Mouse (Mus musculus) right cerebral cortex, adult 18-20 months (tissue): ENCODE results near the gene Ankrd12.
"Not testable (repeated sequence)": the region's sequence is repeated elsewhere in the genome, so short reads cannot be mapped to it uniquely, and the experiment has no call there.

Experiments used
- DNase-seq: peaks from one replicate; pipeline ENCODE4 v3.0.0; 2022; ENCODE audit warnings: mixed read lengths

The Ankrd12 gene

GRCm38 (mm10) chr17:66077437-66077850 is 555 bp upstream of the Ankrd12 start:
- DNase-seq, result no peak

GRCm38 (mm10) chr17:66076174-66076927 is 538 bp downstream of the Ankrd12 start:
- peak; percentile 62 for DNase-seq

GRCm38 (mm10) chr17:66075827-66076173 is 1.1 kb downstream of the Ankrd12 start:
- peak; percentile 18 for DNase-seq

GRCm38 (mm10) chr17:66073971-66074370 is 2.9 kb downstream of the Ankrd12 start:
- no peak for DNase-seq

- DNase-seq, result not testable (repeated sequence)
These were observed 7.9 kb downstream of the Ankrd12 start for GRCm38 (mm10) chr17:66069036-66069435.

GRCm38 (mm10) chr17:66065115-66065514 is 11.8 kb downstream of the Ankrd12 start:
- no peak for DNase-seq

GRCm38 (mm10) chr17:66061241-66061938 is 15.5 kb downstream of the Ankrd12 start:
- no peak for DNase-seq

- DNase-seq, result no peak
These were observed 18.7 kb downstream of the Ankrd12 start for GRCm38 (mm10) chr17:66058160-66058559.

- no peak for DNase-seq
These were observed 19.7 kb downstream of the Ankrd12 start for GRCm38 (mm10) chr17:66057145-66057544.

GRCm38 (mm10) chr17:66053349-66053748 is 23.5 kb downstream of the Ankrd12 start:
- DNase-seq, result no peak

GRCm38 (mm10) chr17:66048795-66049194 is 28.1 kb downstream of the Ankrd12 start:
- DNase-seq, result no peak

- DNase-seq, result no peak
These were observed 28.7 kb downstream of the Ankrd12 start for GRCm38 (mm10) chr17:66048199-66048598.

GRCm38 (mm10) chr17:66043679-66044078 is 33.2 kb downstream of the Ankrd12 start:
- DNase-seq, result not testable (repeated sequence)

- DNase-seq, result no peak
These were observed 35.9 kb downstream of the Ankrd12 start for GRCm38 (mm10) chr17:66041020-66041419.

- DNase-seq, result peak; percentile 17
These were observed 43.6 kb downstream of the Ankrd12 start for GRCm38 (mm10) chr17:66033239-66033638.

GRCm38 (mm10) chr17:66031991-66032390 is 44.9 kb downstream of the Ankrd12 start:
- DNase-seq, result no peak

- no peak for DNase-seq
These were observed 52.7 kb downstream of the Ankrd12 start for GRCm38 (mm10) chr17:66024211-66024610.

- no peak for DNase-seq
These were observed 65.1 kb downstream of the Ankrd12 start for GRCm38 (mm10) chr17:66011790-66012189.

GRCm38 (mm10) chr17:66007892-66008291 is 69.0 kb downstream of the Ankrd12 start:
- DNase-seq, result no peak

GRCm38 (mm10) chr17:66007473-66007872 is 69.4 kb downstream of the Ankrd12 start:
- no peak for DNase-seq

- no peak for DNase-seq
These were observed 88.6 kb downstream of the Ankrd12 start for GRCm38 (mm10) chr17:65988151-65988820.

- not testable (repeated sequence) for DNase-seq
These were observed 100.2 kb downstream of the Ankrd12 start for GRCm38 (mm10) chr17:65976720-65977119.

- DNase-seq, result no peak
These were observed 109.1 kb downstream of the Ankrd12 start for GRCm38 (mm10) chr17:65967751-65968150.

GRCm38 (mm10) chr17:65962263-65962662 is 114.6 kb downstream of the Ankrd12 start:
- DNase-seq, result no peak
